Mouse (Mus musculus) forebrain, embryonic 11.5 days (tissue): ENCODE data around the gene Gm17334. TPM values are rescaled to one million over a fixed set of nuclear protein-coding genes. Genes with fewer than 3 reads are reported as not detected.

Source experiments
- ATAC-seq: fragments of 200-750 bp; cut with Nextera tagmentation; replicated peaks from 2 replicates; pipeline ENCODE4 v1.8.0; 2017; ENCODE audit warnings: moderate TSS enrichment; ENCODE audit not compliant: low FRiP score
- DNase-seq: peaks from one replicate; pipeline ENCODE4 v3.0.0-alpha.2; 2017; ENCODE audit warnings: low spot score
- H3K27ac ChIP-seq: fragments of 300-500 bp; sonication (generic); 2 replicates; pipeline ENCODE4 v1.5.1; 2014; ENCODE audit warnings: low read depth, low read length
- H3K27me3 ChIP-seq: fragments of 300-500 bp; sonication (generic); 2 replicates; pipeline ENCODE4 v1.6.1; 2014; ENCODE audit warnings: mild to moderate bottlenecking, low read length, mixed read lengths; ENCODE audit not compliant: control insufficient read depth, insufficient read depth
- H3K36me3 ChIP-seq: fragments of 300-500 bp; sonication (generic); 2 replicates; pipeline ENCODE4 v1.6.1; 2014; ENCODE audit warnings: mild to moderate bottlenecking, low read length, moderate library complexity, mixed read lengths; ENCODE audit not compliant: control insufficient read depth, insufficient read depth
- H3K4me1 ChIP-seq: fragments of 300-500 bp; sonication (generic); replicated peaks from 2 replicates; pipeline ENCODE4 v1.6.1; 2014; ENCODE audit warnings: low read length, mixed read lengths; ENCODE audit not compliant: control insufficient read depth, insufficient read depth
- H3K4me2 ChIP-seq: fragments of 300-500 bp; sonication (generic); 2 replicates; pipeline ENCODE4 v1.6.1; 2014; ENCODE audit warnings: low read depth, mild to moderate bottlenecking, low read length, moderate library complexity, mixed read lengths; ENCODE audit not compliant: severe bottlenecking
- H3K4me3 ChIP-seq: fragments of 300-500 bp; sonication (generic); 2 replicates; pipeline ENCODE4 v1.5.1; 2014; ENCODE audit warnings: low read depth, low read length
- H3K9ac ChIP-seq: fragments of 300-500 bp; sonication (generic); 2 replicates; pipeline ENCODE4 v1.6.1; 2014; ENCODE audit warnings: low read length
- H3K9me3 ChIP-seq: fragments of 300-500 bp; sonication (generic); 2 replicates; pipeline ENCODE4 v1.6.1; 2016; ENCODE audit warnings: low read length, mixed read lengths; ENCODE audit not compliant: control insufficient read depth
- WGBS: fragments of 180-500 bp; shearing (Covaris S2); extraction: QIAGEN DNeasy Blood & Tissue Kit; methylation state at CpG from one replicate; pipeline ENCODE4 v1.1.7; 2014; 5-methylcytosine and 5-hydroxymethylcytosine counted together
- polyA plus RNA-seq: library from polyadenylated mRNA; unstranded; fragments of >200 nt; fragmentation: Nextera tagmentation; extraction: Ambion mirVana; gene quantifications from 2 replicates; pipeline ENCODE4 v1.2.1, GENCODE M21; 2014

Gm17334 gene
- not detected in 2 replicates for polyA plus RNA-seq

GRCm38 (mm10) chr11:53773087-53773486, at the start of gene Gm17334:
Gm17334 (minus strand) TSS chr11:53773187.
- no peak for ATAC-seq
- 91% methylated on average over 5 of the region's 5 CpGs for WGBS
- H3K9ac ChIP-seq, result no peak within 1 kb of the TSS
- no peak within 1 kb of the TSS for H3K27ac ChIP-seq
- H3K4me1 ChIP-seq, result peaks cover 3% of the 10 kb centered on the region; the same call in 1 of the 2 replicates
- no peak within 1 kb of the TSS for H3K4me2 ChIP-seq
- peaks cover 5% of the 10 kb centered on the region; the same call in 1 of the 2 replicates for H3K27me3 ChIP-seq
- H3K9me3 ChIP-seq, result no peaks in the 10 kb centered on the region
- no peaks in the 10 kb centered on the region for H3K36me3 ChIP-seq
- H3K4me3 ChIP-seq, result no peak within 1 kb of the TSS
- DNase-seq, result no peak

- Histone ChIP-seq H3K9ac (no peak overlapping the region), H3K4me2 (no peak overlapping the region), H3K36me3 (no peaks in the 10 kb centered on the region), H3K4me3 (no peak overlapping the region), H3K9me3 (no peaks in the 10 kb centered on the region), H3K27me3 (no peaks in the 10 kb centered on the region), H3K4me1 (no peaks in the 10 kb centered on the region), H3K27ac (no peak overlapping the region)
- ATAC-seq (no peak), DNase-seq (no peak)
- 98% methylated on average over 3 of the region's 3 CpGs for WGBS
Measured at GRCm38 (mm10) chr11:53821945-53822338, 49.0 kb upstream of the Gm17334 start.

DNA sequence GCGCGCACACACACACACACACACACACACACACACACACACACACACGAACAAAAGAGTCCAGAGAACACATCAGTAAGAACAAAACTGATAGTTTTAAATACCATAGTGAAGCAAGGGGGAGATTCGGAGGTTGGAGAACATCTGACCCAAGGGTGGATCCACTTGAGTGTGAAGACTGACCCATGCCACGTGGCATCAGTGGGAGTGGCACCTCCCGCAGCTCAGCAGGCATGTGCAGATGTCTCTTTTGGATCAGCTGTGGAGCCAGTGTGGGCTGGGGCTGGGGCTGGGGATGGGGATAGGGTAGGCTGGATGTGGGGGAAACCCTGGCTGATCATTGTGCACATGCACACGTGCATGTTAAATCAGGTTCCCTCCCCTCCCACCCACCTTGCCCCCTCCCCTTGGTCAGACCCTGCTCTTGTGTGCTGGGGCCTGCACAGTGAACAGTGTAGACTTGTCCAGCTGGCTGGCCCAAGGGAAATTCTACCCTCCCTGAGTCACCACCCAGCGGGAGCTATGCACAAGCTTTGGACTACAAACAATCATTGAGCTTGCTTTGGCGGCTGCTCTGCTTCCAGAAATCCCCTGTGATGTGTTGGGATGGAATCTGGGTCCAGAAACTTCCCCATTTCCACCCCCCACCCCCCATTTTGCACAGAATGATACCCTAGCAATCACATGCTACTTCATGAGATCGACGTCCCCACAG, 48.4 kb upstream of the Gm17334 start:
- no peak overlapping the region for H3K27ac ChIP-seq
- H3K27me3 ChIP-seq, result no peaks in the 10 kb centered on the region
- H3K9ac ChIP-seq, result no peak overlapping the region
- no peaks in the 10 kb centered on the region for H3K36me3 ChIP-seq
- no peak for ATAC-seq
- 84% methylated on average over 11 of the region's 11 CpGs for WGBS
- H3K4me2 ChIP-seq, result no peak overlapping the region
- no peaks in the 10 kb centered on the region for H3K9me3 ChIP-seq
- no peak for DNase-seq
- no peaks in the 10 kb centered on the region for H3K4me1 ChIP-seq
- H3K4me3 ChIP-seq, result no peak overlapping the region

DNA sequence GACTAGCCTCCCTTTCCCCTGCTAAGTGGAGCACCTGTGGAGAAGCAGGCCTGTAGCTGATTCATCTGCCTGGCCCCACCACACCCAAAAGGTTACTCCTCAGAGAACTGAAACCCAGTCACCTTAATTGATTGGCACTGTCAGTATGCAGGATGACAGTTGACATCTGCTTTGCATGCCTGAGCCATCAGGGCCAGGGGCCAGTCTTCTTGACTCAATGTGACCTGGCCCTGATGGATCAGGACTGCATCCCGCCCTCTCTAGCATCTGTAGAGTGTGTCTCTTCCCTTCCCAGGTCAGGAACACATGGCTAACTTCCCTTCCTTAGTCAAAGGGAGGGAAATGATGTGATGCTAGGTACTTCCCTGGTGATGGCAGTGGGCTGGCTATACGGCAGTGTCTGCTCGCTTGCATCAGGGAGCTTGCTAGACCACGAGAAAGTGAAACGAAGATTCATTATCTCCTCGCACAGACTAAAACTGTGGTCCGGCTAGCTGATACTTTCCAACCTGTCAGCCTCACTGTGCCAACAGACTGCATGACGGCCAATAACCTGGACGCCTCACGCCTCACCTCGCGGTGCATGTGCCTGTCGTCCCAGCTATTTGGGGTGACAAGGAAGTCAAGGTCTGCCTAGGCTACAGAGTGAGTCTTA, 47.7 kb upstream of the Gm17334 start:
- H3K9me3 ChIP-seq, result no peaks in the 10 kb centered on the region
- no peak for DNase-seq
- no peak overlapping the region for H3K4me3 ChIP-seq
- WGBS, result 94% methylated on average over 13 of the region's 13 CpGs
- no peak for ATAC-seq
- H3K27me3 ChIP-seq, result no peaks in the 10 kb centered on the region
- no peak overlapping the region for H3K27ac ChIP-seq
- H3K4me1 ChIP-seq, result no peaks in the 10 kb centered on the region
- H3K4me2 ChIP-seq, result no peak overlapping the region
- H3K9ac ChIP-seq, result no peak overlapping the region
- no peaks in the 10 kb centered on the region for H3K36me3 ChIP-seq

DNA sequence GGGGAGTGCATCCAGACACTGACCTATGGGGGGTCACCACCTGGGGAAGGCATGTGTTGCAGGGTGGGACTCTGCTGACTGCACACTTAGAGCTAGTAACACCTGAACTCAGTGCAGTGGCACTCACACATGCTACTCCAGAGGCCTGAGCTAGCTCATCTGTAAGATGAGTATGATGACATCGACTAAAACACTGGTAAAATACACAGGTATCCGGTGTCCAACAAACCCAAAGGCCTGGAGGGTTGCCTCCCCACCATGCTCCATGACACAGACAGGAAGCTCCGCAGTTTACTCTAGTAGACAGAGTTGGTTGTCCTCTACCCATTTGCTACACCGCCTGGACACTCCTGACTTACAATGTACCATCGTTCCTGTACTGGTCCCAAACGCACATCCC, 46.5 kb upstream of the Gm17334 start:
- H3K27me3 ChIP-seq, result no peaks in the 10 kb centered on the region
- H3K36me3 ChIP-seq, result no peaks in the 10 kb centered on the region
- H3K9ac ChIP-seq, result no peak overlapping the region
- no peak overlapping the region for H3K4me2 ChIP-seq
- no peak overlapping the region for H3K4me3 ChIP-seq
- H3K27ac ChIP-seq, result no peak overlapping the region
- WGBS, result 92% methylated on average over 6 of the region's 6 CpGs
- ATAC-seq, result no peak
- DNase-seq, result no peak
- H3K9me3 ChIP-seq, result no peaks in the 10 kb centered on the region
- H3K4me1 ChIP-seq, result no peaks in the 10 kb centered on the region

DNA sequence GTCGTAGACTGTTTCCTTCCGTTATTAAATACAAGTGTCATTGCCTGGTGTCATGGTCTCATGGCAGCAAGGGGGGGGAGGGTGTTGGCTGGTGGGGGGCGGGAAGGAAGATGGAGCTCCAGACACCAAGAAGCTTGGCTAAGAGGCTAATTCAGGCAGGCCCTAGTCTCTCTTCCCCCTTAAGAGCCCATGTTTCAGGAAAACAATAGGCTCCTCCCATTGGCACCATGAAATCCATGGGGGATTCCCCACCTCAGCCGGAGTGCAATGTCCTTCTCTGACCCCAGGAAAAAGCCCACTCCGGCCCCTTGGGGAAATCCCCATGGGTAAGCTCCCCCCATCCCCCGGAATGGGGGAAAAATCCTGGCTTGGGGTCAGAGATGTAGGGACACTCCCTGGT, 45.8 kb upstream of the Gm17334 start:
- no peak overlapping the region for H3K4me3 ChIP-seq
- no peak for ATAC-seq
- no peaks in the 10 kb centered on the region for H3K9me3 ChIP-seq
- H3K27me3 ChIP-seq, result no peaks in the 10 kb centered on the region
- no peaks in the 10 kb centered on the region for H3K36me3 ChIP-seq
- 69% methylated on average over 6 of the region's 6 CpGs for WGBS
- H3K27ac ChIP-seq, result no peak overlapping the region
- DNase-seq, result no peak
- no peaks in the 10 kb centered on the region for H3K4me1 ChIP-seq
- H3K9ac ChIP-seq, result no peak overlapping the region
- H3K4me2 ChIP-seq, result no peak overlapping the region

GRCm38 (mm10) chr11:53816841-53817375, 43.9 kb upstream of the Gm17334 start:
- no peak for ATAC-seq
- no peak overlapping the region for H3K27ac ChIP-seq
- no peaks in the 10 kb centered on the region for H3K36me3 ChIP-seq
- H3K4me2 ChIP-seq, result no peak overlapping the region
- no peaks in the 10 kb centered on the region for H3K9me3 ChIP-seq
- H3K9ac ChIP-seq, result no peak overlapping the region
- no peak for DNase-seq
- no peaks in the 10 kb centered on the region for H3K27me3 ChIP-seq
- WGBS, result 86% methylated on average over 5 of the region's 5 CpGs
- H3K4me1 ChIP-seq, result no peaks in the 10 kb centered on the region
- no peak overlapping the region for H3K4me3 ChIP-seq

DNA sequence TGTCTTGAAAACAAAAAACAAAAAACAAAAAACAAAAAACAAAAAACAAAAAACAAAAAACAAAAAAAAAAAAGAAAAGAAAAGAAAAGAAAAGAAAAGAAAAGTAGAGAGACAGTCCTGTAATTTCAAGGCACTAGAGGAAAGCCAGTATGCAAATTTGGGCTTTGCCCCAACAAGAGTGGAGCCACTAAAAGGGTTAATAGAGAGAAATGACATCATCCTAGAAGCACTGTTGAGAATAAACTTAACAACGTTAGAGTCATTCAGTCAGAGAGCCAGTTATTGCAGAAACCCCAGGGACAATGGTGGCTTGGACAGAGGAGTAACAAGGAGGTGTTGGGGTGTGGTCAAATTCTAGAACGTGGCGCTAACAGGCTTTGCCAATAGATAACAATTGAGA, 41.8 kb upstream of the Gm17334 start:
- WGBS, result 66% methylated on average over 3 of the region's 3 CpGs
- H3K4me3 ChIP-seq, result no peak overlapping the region
- no peak overlapping the region for H3K4me2 ChIP-seq
- no peaks in the 10 kb centered on the region for H3K4me1 ChIP-seq
- no peak overlapping the region for H3K9ac ChIP-seq
- no peaks in the 10 kb centered on the region for H3K9me3 ChIP-seq
- H3K36me3 ChIP-seq, result no peaks in the 10 kb centered on the region
- H3K27me3 ChIP-seq, result no peaks in the 10 kb centered on the region
- no peak overlapping the region for H3K27ac ChIP-seq
- ATAC-seq (no peak), DNase-seq (no peak)
